Mouse (Mus musculus) hindbrain, embryonic 15.5 days (tissue): ENCODE results near the gene Mif4gd. TPM values are rescaled to one million over a fixed set of nuclear protein-coding genes. Genes with fewer than 3 reads are reported as not detected.
A peak's percentile ranks its signal among the peaks of the same experiment; 100 is the strongest.

Experiments used
- ATAC-seq: fragments of 200-750 bp; cut with Nextera tagmentation; 2 replicates; pipeline ENCODE4 v1.8.0; 2017; ENCODE audit warnings: low read depth, moderate number of reproducible peaks, moderate TSS enrichment; ENCODE audit not compliant: low FRiP score
- H3K27ac ChIP-seq: fragments of 300-500 bp; sonication (generic); replicated peaks from 2 replicates; pipeline ENCODE4 v1.5.1; 2015; ENCODE audit warnings: mild to moderate bottlenecking, inconsistent platforms
- H3K27me3 ChIP-seq: fragments of 300-500 bp; sonication (generic); 2 replicates; pipeline ENCODE4 v1.6.1; 2015; ENCODE audit warnings: control low read depth, inconsistent platforms
- H3K36me3 ChIP-seq: fragments of 300-500 bp; sonication (generic); 2 replicates; pipeline ENCODE4 v1.6.1; 2015; ENCODE audit warnings: control low read depth, inconsistent platforms
- H3K4me1 ChIP-seq: fragments of 300-500 bp; sonication (generic); replicated peaks from 2 replicates; pipeline ENCODE4 v1.6.1; 2015; ENCODE audit warnings: control low read depth, inconsistent platforms
- H3K4me2 ChIP-seq: fragments of 300-500 bp; sonication (generic); 2 replicates; pipeline ENCODE4 v1.6.1; 2015; ENCODE audit warnings: moderate library complexity, mild to moderate bottlenecking, inconsistent platforms
- H3K4me3 ChIP-seq: fragments of 300-500 bp; sonication (generic); 2 replicates; pipeline ENCODE4 v1.5.1; 2015; ENCODE audit warnings: mild to moderate bottlenecking, inconsistent platforms
- H3K9ac ChIP-seq: fragments of 300-500 bp; sonication (generic); 2 replicates; pipeline ENCODE4 v1.6.1; 2015; ENCODE audit warnings: inconsistent platforms
- H3K9me3 ChIP-seq: fragments of 300-500 bp; sonication (generic); 2 replicates; pipeline ENCODE4 v1.6.1; 2016; ENCODE audit warnings: control low read depth, inconsistent platforms
- WGBS: fragments of 180-500 bp; shearing (Covaris S2); methylation state at CpG from one replicate; pipeline ENCODE4 v1.1.7; 2015; 5-methylcytosine and 5-hydroxymethylcytosine counted together
- polyA plus RNA-seq: library from polyadenylated mRNA; unstranded; fragments of >200 nt; fragmentation: Nextera tagmentation; extraction: Ambion mirVana; gene quantifications from 2 replicates; pipeline ENCODE4 v1.2.1, GENCODE M21; 2015

Gene Mif4gd
- polyA plus RNA-seq, 1 experiment from 2014 or later: 13.9 TPM

GRCm38 (mm10) chr11:115585573-115586100 lies 27.1 kb downstream of the Mif4gd start:
- Histone ChIP-seq H3K4me2 (no peak overlapping the region), H3K27me3 (no peaks in the 10 kb centered on the region), H3K9ac (no peak overlapping the region), H3K4me3 (no peak overlapping the region), H3K27ac (no peak overlapping the region), H3K36me3 (peaks cover 96% of the 10 kb centered on the region), H3K9me3 (no peaks in the 10 kb centered on the region), H3K4me1 (no peaks in the 10 kb centered on the region)
- WGBS: 91% methylated on average over 7 of the region's 7 CpGs
- no peak for ATAC-seq

DNA sequence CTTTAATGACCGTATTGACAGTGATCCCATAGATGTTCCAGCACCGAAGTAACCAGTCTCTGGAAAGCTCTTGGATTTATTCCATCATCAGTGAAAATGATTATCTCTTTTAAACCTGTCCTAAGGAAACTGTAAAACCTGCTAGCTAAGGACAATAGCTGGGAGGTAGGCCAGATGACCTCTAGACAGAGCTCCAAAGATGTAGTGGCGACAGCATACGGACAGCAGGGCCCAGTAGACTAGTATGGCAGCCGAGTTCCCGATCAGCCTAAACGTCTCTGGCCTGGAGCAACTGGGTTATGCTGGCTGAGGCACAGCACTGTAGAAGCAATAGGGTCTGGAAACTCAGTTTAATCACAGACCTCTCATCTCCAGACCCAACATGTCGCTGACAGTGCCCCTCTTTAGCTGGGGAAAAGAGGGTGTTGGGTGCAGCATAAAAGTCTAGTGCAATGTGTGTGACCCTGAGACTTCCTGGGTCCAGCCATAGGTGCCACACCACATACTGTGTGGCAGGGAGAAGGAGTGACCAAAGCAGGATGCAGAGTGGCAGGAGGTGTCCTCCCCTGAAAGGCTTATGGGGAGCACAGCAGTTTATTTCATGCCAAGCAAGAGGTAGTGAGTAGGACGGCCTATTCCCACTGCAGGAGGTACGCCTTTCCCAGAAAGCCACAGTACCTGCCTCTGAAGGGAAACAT lies 28.2 kb downstream of the Mif4gd start:
- no peaks in the 10 kb centered on the region for H3K4me1 ChIP-seq
- no peaks in the 10 kb centered on the region for H3K9me3 ChIP-seq
- no peak overlapping the region for H3K4me3 ChIP-seq
- H3K27ac ChIP-seq: no peak overlapping the region
- no peak for ATAC-seq
- 86% methylated on average over 10 of the region's 10 CpGs for WGBS
- H3K36me3 ChIP-seq: peaks cover 91% of the 10 kb centered on the region
- no peak overlapping the region for H3K9ac ChIP-seq
- no peaks in the 10 kb centered on the region for H3K27me3 ChIP-seq
- H3K4me2 ChIP-seq: no peak overlapping the region

DNA sequence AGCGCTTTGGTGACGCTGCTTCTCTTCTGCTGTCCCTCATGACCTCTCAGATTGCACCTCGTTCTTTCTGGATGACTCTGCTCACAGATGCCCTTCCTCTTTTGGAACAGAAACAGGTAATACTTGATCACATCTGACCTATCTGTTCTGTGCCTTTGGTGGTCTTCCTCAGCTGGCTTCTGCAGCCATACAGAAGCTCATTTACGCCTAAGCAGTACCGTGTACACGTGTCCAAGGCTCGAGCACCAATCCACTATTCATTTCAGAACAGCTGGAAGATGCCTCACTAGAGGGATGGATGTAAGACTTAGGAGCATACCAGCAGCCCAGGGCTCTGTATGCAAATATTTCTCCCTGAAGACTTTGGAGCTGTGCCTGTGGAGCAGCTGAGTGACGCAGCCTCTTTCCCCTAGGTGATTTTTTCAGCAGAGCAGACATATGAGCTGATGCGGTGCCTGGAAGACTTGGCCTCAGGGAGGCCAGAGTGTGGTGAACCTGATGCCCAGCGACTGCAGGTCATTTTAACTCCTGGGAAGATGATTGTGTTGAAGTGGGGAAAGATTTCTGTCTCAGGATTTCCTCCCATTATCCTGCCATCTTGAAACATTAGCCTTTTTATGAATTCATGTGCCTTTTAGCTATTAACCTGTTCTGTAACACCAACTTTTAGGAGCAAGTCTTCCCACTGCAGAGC lies 29.7 kb downstream of the Mif4gd start:
- 73% methylated on average over 10 of the region's 10 CpGs for WGBS

DNA sequence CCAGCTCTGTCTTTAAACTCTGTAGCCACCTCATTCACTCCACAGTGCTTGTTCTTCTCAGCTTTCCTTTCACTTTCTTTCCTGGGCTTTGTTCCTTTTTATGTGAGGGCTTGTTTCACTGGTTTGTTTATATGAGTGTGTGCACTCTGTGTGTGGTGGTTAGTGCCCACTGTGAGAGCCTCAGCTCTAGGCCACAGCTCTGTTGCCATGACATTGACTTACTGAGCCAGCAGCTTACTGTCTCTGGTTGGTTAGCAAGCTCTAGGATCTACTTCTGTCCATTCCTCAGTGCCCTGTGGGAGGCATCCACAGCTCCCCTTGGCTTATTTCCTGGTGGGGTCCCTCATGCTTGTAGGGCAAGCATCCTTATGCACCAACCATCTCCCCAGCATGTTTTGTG lies 33.7 kb downstream of the Mif4gd start:
- no peak overlapping the region for H3K9ac ChIP-seq
- H3K27ac ChIP-seq: no peak overlapping the region
- no peak overlapping the region for H3K4me2 ChIP-seq
- H3K27me3 ChIP-seq: no peaks in the 10 kb centered on the region
- H3K9me3 ChIP-seq: no peaks in the 10 kb centered on the region
- no peak for ATAC-seq
- no peak overlapping the region for H3K4me3 ChIP-seq
- H3K36me3 ChIP-seq: peaks cover 62% of the 10 kb centered on the region
- H3K4me1 ChIP-seq: no peaks in the 10 kb centered on the region

More for the DNA sequence above, 29.7 kb downstream of the Mif4gd start:
- H3K27ac ChIP-seq: no peak overlapping the region
- no peak overlapping the region for H3K4me2 ChIP-seq
- no peaks in the 10 kb centered on the region for H3K9me3 ChIP-seq
- no peak overlapping the region for H3K9ac ChIP-seq
- ATAC-seq: no peak
- H3K36me3 ChIP-seq: peaks cover 93% of the 10 kb centered on the region
- H3K4me3 ChIP-seq: no peak overlapping the region
- H3K27me3 ChIP-seq: no peaks in the 10 kb centered on the region
- no peaks in the 10 kb centered on the region for H3K4me1 ChIP-seq

DNA sequence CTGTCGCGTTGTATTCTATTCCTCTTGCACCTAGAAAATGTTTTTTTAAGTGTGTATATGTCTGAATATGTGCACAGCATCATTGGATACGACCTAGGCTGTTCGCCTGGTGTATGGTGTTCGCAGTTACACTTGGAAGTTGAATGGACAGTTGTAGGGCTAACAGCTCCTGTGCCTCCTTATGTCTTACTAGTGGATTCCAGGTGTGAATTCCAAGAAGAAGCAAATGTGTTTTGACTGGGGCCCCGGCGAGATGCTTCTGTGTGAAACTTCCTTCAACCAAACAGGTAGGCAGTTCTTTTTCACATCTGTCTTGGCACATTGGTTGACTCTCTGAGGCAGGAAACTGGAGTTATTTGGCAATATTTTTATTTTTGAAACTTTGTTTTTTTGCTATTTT lies 47.8 kb downstream of the Mif4gd start:
- 22% methylated on average over 7 of the region's 7 CpGs for WGBS
- no peak overlapping the region for H3K27ac ChIP-seq
- peaks cover 15% of the 10 kb centered on the region for H3K4me1 ChIP-seq
- H3K4me3 ChIP-seq: peak overlapping the region; percentile 64
- no peak for ATAC-seq
- no peaks in the 10 kb centered on the region for H3K27me3 ChIP-seq
- H3K4me2 ChIP-seq: peak overlapping the region; percentile 76
- no peaks in the 10 kb centered on the region for H3K9me3 ChIP-seq
- H3K36me3 ChIP-seq: peaks cover 31% of the 10 kb centered on the region
- H3K9ac ChIP-seq: peak overlapping the region; percentile 60

DNA sequence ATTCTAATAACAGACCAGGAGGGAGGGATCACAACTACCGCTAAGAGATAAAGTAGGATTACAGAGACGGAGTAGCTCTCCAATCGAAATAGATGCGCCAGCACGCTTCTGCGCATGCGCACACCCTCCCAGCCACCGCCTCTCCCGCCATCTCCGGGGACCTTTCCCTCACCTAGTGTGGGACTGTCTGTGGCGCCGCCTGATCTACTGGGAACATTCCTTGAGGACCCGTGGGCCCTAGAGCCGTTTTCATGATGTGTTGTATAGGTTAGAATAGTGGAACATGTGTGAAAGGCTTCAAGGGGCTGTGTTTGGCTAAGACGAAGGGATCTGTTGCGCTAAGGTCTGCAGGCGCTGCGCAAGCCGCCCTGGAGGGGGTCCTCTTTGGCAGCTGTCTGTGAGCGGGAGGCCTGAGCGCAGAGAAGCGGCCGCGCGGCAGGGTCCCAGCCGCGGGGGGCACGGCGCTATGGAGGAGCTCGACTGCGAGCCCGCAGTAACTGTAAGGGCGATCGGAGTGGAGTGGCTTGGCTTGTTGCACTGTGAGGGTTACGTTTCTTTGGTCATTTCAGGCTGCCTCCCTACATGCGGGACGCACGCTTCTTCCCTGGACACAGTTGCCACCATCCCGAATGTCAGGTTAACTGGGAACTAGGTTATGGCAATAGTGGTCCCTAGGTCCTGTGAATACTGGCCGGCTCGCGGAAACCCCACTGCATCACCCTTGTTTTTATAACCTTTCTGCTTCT lies 48.5 kb downstream of the Mif4gd start, which contains the start of gene Nup85:
Nup85 (plus strand) TSS at position 371 of the 746 bp plus-strand sequence.
- peak; percentile 92 for ATAC-seq
- WGBS: under 1% methylated on average over 42 of the region's 42 CpGs
- Histone ChIP-seq H3K36me3 (peaks cover 24% of the 10 kb centered on the region), H3K9me3 (no peaks in the 10 kb centered on the region), H3K4me3 (peak within 1 kb of the TSS; percentile 64), H3K9ac (peak within 1 kb of the TSS; percentile 60), H3K4me2 (peak within 1 kb of the TSS; percentile 76), H3K27ac (peak within 1 kb of the TSS; percentile 83), H3K27me3 (no peaks in the 10 kb centered on the region), H3K4me1 (peaks cover 15% of the 10 kb centered on the region)

- Histone ChIP-seq H3K4me1 (peaks cover 15% of the 10 kb centered on the region), H3K4me3 (peak overlapping the region; percentile 64), H3K36me3 (peaks cover 15% of the 10 kb centered on the region), H3K4me2 (peak overlapping the region; percentile 76), H3K27ac (peak overlapping the region; percentile 83), H3K9me3 (no peaks in the 10 kb centered on the region), H3K9ac (peak overlapping the region; percentile 60), H3K27me3 (no peaks in the 10 kb centered on the region)
- 50% methylated on average over 4 of the region's 4 CpGs for WGBS
- ATAC-seq: no peak
These were observed 49.4 kb downstream of the Mif4gd start for GRCm38 (mm10) chr11:115563406-115563805.

Other genes with a start within 250 kb of the Mif4gd start
- gene Hid1, start 245.2 kb downstream of the Mif4gd start, polyA plus RNA-seq: 57.2 and 62.4 TPM in 2 replicates
- 25.0 and 27.0 TPM in 2 replicates for gene Cdr2l, start 231.1 kb downstream of the Mif4gd start, polyA plus RNA-seq
- gene Mrpl58, start 209.2 kb downstream of the Mif4gd start, polyA plus RNA-seq: 180 and 190 TPM in 2 replicates
- 877 and 940 TPM in 2 replicates for gene Atp5h, start 193.0 kb downstream of the Mif4gd start, polyA plus RNA-seq
- gene Kctd2, start 192.8 kb downstream of the Mif4gd start, polyA plus RNA-seq: 23.6 and 26.2 TPM in 2 replicates
- not detected in 2 replicates for gene Trim80, start 172.4 kb downstream of the Mif4gd start, polyA plus RNA-seq
- 0.17 and 0.24 TPM in 2 replicates for gene Slc16a5, start 150.5 kb downstream of the Mif4gd start, polyA plus RNA-seq
- gene Armc7, start 137.3 kb downstream of the Mif4gd start, polyA plus RNA-seq: 16.3 and 18.2 TPM in 2 replicates
- 88.4 and 101 TPM in 2 replicates for gene Nt5c, start 121.1 kb downstream of the Mif4gd start, polyA plus RNA-seq
- gene Jpt1, start 98.6 kb downstream of the Mif4gd start, polyA plus RNA-seq: 1,345 and 1,399 TPM in 2 replicates
- gene Sumo2, start 76.7 kb downstream of the Mif4gd start, polyA plus RNA-seq: 917 and 959 TPM in 2 replicates
- 95.4 and 108 TPM in 2 replicates for gene Nup85, start 48.5 kb downstream of the Mif4gd start, polyA plus RNA-seq
- gene Mrps7, start 9.0 kb downstream of the Mif4gd start, polyA plus RNA-seq: 73.6 and 79.8 TPM in 2 replicates
- gene Gga3, start 8.9 kb downstream of the Mif4gd start, polyA plus RNA-seq: 35.8 and 38.1 TPM in 2 replicates
- 43.6 and 47.1 TPM in 2 replicates for gene Slc25a19, start 15.3 kb upstream of the Mif4gd start, polyA plus RNA-seq
- 186 and 190 TPM in 2 replicates for gene Grb2, start 95.6 kb upstream of the Mif4gd start, polyA plus RNA-seq
- 24.2 and 27.9 TPM in 2 replicates for gene Tmem94, start 152.5 kb upstream of the Mif4gd start, polyA plus RNA-seq
- gene Caskin2, start 200.7 kb upstream of the Mif4gd start, polyA plus RNA-seq: 9.9 and 12.2 TPM in 2 replicates
- gene Tsen54, start 201.8 kb upstream of the Mif4gd start, polyA plus RNA-seq: 22.3 and 23.6 TPM in 2 replicates
- 1.3 TPM in 2 replicates for gene Llgl2, start 211.1 kb upstream of the Mif4gd start, polyA plus RNA-seq
- 0.17 and 0.19 TPM in 2 replicates for gene Myo15b, start 245.4 kb upstream of the Mif4gd start, polyA plus RNA-seq